Mouse (Mus musculus) thymus, adult 2 months (tissue): Measurements from ENCODE around the gene Sp1.

Experiments
- CTCF ChIP-seq: fragments of 200-500 bp; IDR thresholded peaks from 2 replicates; pipeline ENCODE4 v1.5.1; 2012; ENCODE audit warnings: mild to moderate bottlenecking, control low read depth, low read length, moderate library complexity, borderline replicate concordance; ENCODE audit not compliant: control insufficient read depth, poor library complexity, insufficient read depth; ENCODE audit errors: extremely low read depth
- POLR2A ChIP-seq: fragments of 200-500 bp; IDR thresholded peaks from 2 replicates; pipeline ENCODE4 v1.6.1; 2012; ENCODE audit warnings: mild to moderate bottlenecking, low read length, control low read depth, moderate library complexity; ENCODE audit not compliant: control insufficient read depth, poor library complexity, insufficient read depth; ENCODE audit errors: extremely low read depth

DNA sequence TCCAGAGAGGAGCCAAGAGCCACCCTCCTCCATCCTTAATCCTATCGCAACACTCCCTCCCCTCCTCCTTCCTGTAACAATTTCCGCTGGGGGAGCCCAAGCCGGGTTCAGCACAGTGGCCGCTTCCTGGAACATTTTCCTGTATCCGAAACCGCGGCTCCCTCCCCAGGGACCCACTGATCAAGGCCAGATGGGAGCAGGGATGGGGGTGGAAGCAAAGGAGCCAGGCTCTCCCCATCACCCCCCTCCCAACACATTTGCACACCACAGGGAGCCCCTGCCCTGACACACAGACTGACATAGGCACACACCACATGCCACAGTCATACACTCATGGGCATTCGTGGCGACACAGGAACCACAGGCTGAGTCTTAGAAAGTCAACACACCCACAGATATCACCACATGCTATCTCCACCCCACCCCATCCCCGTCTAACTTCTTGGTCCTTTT, 28.1 kb upstream of the Sp1 start:
- TF ChIP-seq CTCF, result no peak
- TF ChIP-seq POLR2A, result no peak
